Mouse (Mus musculus) liver, postnatal 0 days (tissue): ENCODE results near the gene Tmem266.

Experiments used
- CTCF ChIP-seq: sonication (generic); IDR thresholded peaks from 2 replicates; pipeline ENCODE4 v1.5.1; 2016; ENCODE audit warnings: antibody characterized with exemption, low read depth
- EP300 ChIP-seq: IDR thresholded peaks from 2 replicates; pipeline ENCODE4 v1.6.1; 2016; ENCODE audit warnings: antibody characterized with exemption, low read depth, mild to moderate bottlenecking

GRCm38 (mm10) chr9:55423451-55424424, 97.0 kb downstream of the Tmem266 start:
- TF ChIP-seq EP300 (no peak), CTCF (no peak)
